7 mouse cellular contexts compared by ENCODE assay signal in genomic region chr14:57362726-57363660, GRCm38 (mm10). TPM values are rescaled to one million over a fixed set of nuclear protein-coding genes. Genes with fewer than 3 reads are reported as not detected.
A peak's percentile ranks its signal among the peaks of the same experiment; 100 is the strongest.
DNase-seq lines count a peak whose midpoint lies in the region; ATAC-seq and TF ChIP-seq lines count a peak whose summit lies in the region.

No protein-coding gene starts in this region.

- no peaks in the 10 kb centered on the region for H3K36me3 ChIP-seq in intestine, embryonic 14.5 days (ENCODE audit: control insufficient read depth, insufficient read depth, low read length)
- H3K36me3 ChIP-seq in midbrain, embryonic 10.5 days, result no peaks in the 10 kb centered on the region
- peaks cover 18% of the 10 kb centered on the region for H3K36me3 ChIP-seq in small intestine, adult 2 months (ENCODE audit: control insufficient read depth, insufficient read depth, low read length)

- no peak for TF ChIP-seq POLR2A in cortical plate, adult 2 months (IDR thresholded peaks at IDR 0.05; ENCODE audit: extremely low read depth, insufficient read depth, low read length)
- TF ChIP-seq POLR2A in small intestine, adult 2 months (IDR thresholded peaks at IDR 0.05; ENCODE audit: low read depth, low read length), result no peak

- H3K4me3 ChIP-seq in cortical plate, adult 2 months (ENCODE audit: insufficient read depth, low read length), result no peak overlapping the region
- no peak overlapping the region for H3K4me3 ChIP-seq in intestine, embryonic 14.5 days (ENCODE audit: low read depth, low read length)
- peak overlapping the region; percentile 32 for H3K4me3 ChIP-seq in midbrain, embryonic 10.5 days
- no peak overlapping the region for H3K4me3 ChIP-seq in small intestine, adult 2 months (ENCODE audit: low read depth, low read length)

- no peak overlapping the region for H3K27ac ChIP-seq in cortical plate, adult 2 months (ENCODE audit: insufficient read depth, low read length)
- H3K27ac ChIP-seq in intestine, embryonic 14.5 days (ENCODE audit: low read depth), result no peak overlapping the region
- H3K27ac ChIP-seq in midbrain, embryonic 10.5 days (replicated peaks), result no peak overlapping the region
- H3K27ac ChIP-seq in small intestine, adult 2 months (ENCODE audit: insufficient read depth, low read depth, low read length), result no peak overlapping the region

- TF ChIP-seq CTCF in cortical plate, adult 2 months (IDR thresholded peaks at IDR 0.05; ENCODE audit: extremely low read depth, insufficient read depth, low read length), result peak; percentile 67
- TF ChIP-seq CTCF in small intestine, adult 2 months (IDR thresholded peaks at IDR 0.05; ENCODE audit: extremely low read depth, insufficient read length, insufficient replicate concordance, low read depth, low read length), result peak; percentile 75; the same call in 1 of the 2 replicates

- 19% methylated on average over 28 of the region's 31 CpGs for WGBS in intestine, embryonic 14.5 days
- 14% methylated on average over 28 of the region's 31 CpGs for WGBS in midbrain, embryonic 10.5 days
- WGBS in small intestine, adult 2 months, result 48% methylated on average over 27 of the region's 31 CpGs

- ATAC-seq in intestine, embryonic 14.5 days (replicated peaks; ENCODE audit: low FRiP score, low TSS enrichment, low read depth), result 0 out of 2 replicates have a peak, but pooled peaks have one; percentile 41

- H3K27me3 ChIP-seq in intestine, embryonic 14.5 days (replicated peaks; ENCODE audit: control insufficient read depth, insufficient read depth, low read length), result no peaks in the 10 kb centered on the region
- peaks cover 21% of the 10 kb centered on the region for H3K27me3 ChIP-seq in midbrain, embryonic 10.5 days (ENCODE audit: low read depth, poor library complexity, severe bottlenecking)
- H3K27me3 ChIP-seq in small intestine, adult 2 months (ENCODE audit: control insufficient read depth, insufficient read depth, low read length), result no peaks in the 10 kb centered on the region

- H3K4me1 ChIP-seq in cortical plate, adult 2 months (ENCODE audit: control insufficient read depth, insufficient read depth, low read length), result no peaks in the 10 kb centered on the region
- peaks cover 6% of the 10 kb centered on the region; the same call in 1 of the 2 replicates for H3K4me1 ChIP-seq in intestine, embryonic 14.5 days (replicated peaks; ENCODE audit: control insufficient read depth, insufficient read depth, low read length)
- H3K4me1 ChIP-seq in midbrain, embryonic 10.5 days, result peaks cover 9% of the 10 kb centered on the region
- H3K4me1 ChIP-seq in small intestine, adult 2 months (ENCODE audit: control insufficient read depth, insufficient read depth, insufficient read length, low read length), result peaks cover 5% of the 10 kb centered on the region; the same call in 1 of the 2 replicates

- peak overlapping the region; percentile 22 for H3K4me2 ChIP-seq in intestine, embryonic 14.5 days (ENCODE audit: low read length)

- DNase-seq in adrenal gland, adult (ENCODE audit: inconsistent age in 2 of 2, low spot score in 1 of 2), result peak; percentile 69 to 89
- DNase-seq in gastrocnemius, postnatal 10 days, result peak; percentile 76
- peak; percentile 87 for DNase-seq in intestine, embryonic 14.5 days (ENCODE audit: low spot score)
- peak; percentile 10 to 80 for DNase-seq in left cerebral cortex, adult 9 months (ENCODE audit: low spot score in 2 of 2)
- DNase-seq in midbrain, embryonic 10.5 days (ENCODE audit: low spot score), result peak; percentile 87

- no peaks in the 10 kb centered on the region for H3K9me3 ChIP-seq in intestine, embryonic 14.5 days (ENCODE audit: control insufficient read depth, low read length)
- no peaks in the 10 kb centered on the region for H3K9me3 ChIP-seq in midbrain, embryonic 10.5 days (replicated peaks)

- H3K9ac ChIP-seq in intestine, embryonic 14.5 days (ENCODE audit: low read length), result no peak overlapping the region

RNA-seq across cellular contexts. Expression of gene Cryl1, which starts 35.3 kb away (rescaled TPM):
- 34.1 and 39.7 TPM in 2 replicates for polyA plus RNA-seq in cortical plate, adult 2 months (2012; rRNA removed)
- 1 to 10 TPM; 4.7 to 6.8 TPM for total RNA-seq in gastrocnemius, postnatal 10 days (2021)
- polyA plus RNA-seq in intestine, embryonic 14.5 days (2014; fragmentation: Nextera tagmentation; extraction: Ambion mirVana), result 61.9 and 66.7 TPM in 2 replicates
- 5.4 and 6.8 TPM in 2 replicates for polyA plus RNA-seq in midbrain, embryonic 10.5 days (2016; fragmentation: Nextera tagmentation; extraction: Ambion mirVana)
- polyA plus RNA-seq in small intestine, adult 2 months (2012; rRNA removed), result 124 and 167 TPM in 2 replicates
